Mouse (Mus musculus) gastrocnemius, postnatal 14 days (tissue): ENCODE measurements around the gene Phb2. TPM values are rescaled to one million over a fixed set of nuclear protein-coding genes. Genes with fewer than 3 reads are reported as not detected.
A peak's percentile ranks its signal among the peaks of the same experiment; 100 is the strongest.
"Not testable (repeated sequence)": the region's sequence is repeated elsewhere in the genome, so short reads cannot be mapped to it uniquely, and the experiment has no call there.

Experiments
- DNase-seq: peaks from one replicate; pipeline ENCODE4 v3.0.0; 2021; ENCODE audit warnings: mixed read lengths
- intact Hi-C: fragments of 180-260 bp; cut with DNase I; formaldehyde crosslinking; loops from one replicate; pipeline ENCODE4 v1.15.1; 2025; ENCODE audit warnings: low total_unique reads
- long read RNA-seq, 2 experiments: library from polyadenylated mRNA; stranded (forward); transcript quantifications; one replicate each; pipeline ENCODE4 v2.0.0; 2021
- total RNA-seq, 2 experiments: library from RNA; stranded (reverse); gene quantifications; 2 replicates each; pipeline ENCODE4 v1.2.3; 2021

Gene Phb2
- 100 to 1,000 TPM; 179 to 184 TPM for total RNA-seq
- long read RNA-seq, experiment 1, partial matches to known transcripts = 6 of 190 reads
- long read RNA-seq, experiment 1, other reads (novel, unspliced or antisense) = 184 of 190 reads
- long read RNA-seq, experiment 2, partial matches to known transcripts = 0 of 197 reads
- long read RNA-seq, experiment 2, other reads (novel, unspliced or antisense) = 196 of 197 reads

DNA sequence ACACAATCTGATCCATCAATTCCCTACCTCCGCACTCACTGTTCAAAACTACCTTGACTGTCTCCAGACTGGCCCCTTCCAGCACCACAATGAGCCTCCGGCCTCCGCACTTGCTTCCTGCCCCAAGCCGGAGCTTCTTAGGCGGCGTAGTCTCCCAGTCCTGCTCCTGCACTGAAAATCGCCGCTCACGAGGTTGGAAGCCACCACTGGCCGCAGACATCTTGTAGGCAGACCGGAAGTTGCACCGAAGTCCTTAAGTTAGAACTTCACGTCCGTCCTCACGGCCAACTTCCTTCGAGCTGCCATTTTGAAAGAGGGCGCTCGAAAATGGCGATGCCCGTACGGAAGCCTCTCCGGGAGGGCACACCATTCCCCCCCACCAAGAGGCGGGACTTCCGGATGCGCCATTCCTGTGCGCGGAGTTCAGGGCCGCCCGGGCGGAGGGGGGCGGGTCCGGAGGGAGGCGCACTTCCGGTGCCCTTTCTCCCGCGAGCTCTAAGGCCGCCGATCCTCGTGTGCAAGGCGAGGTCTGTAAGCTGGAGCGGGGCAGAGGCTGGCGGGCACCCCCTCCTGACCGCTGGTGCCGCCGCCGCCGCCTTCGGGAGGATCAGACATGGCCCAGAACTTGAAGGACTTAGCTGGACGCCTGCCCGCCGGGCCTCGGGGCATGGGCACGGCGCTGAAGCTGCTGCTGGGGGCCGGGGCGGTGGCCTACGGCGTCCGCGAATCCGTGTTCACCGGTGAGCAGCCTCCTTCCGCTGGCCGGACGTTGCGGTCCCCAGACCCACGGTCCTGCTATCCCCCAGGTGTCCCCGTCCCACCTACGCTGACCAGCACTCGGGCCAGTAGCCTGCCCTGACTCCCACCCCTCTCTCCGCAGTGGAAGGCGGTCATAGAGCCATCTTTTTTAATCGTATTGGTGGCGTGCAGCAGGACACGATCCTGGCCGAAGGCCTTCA lies at the start of gene Phb2, which contains the start of gene Emg1:
Phb2 (plus strand) TSS at position 513 of the 959 bp plus-strand sequence.
Emg1 (minus strand) TSS at position 355 of the 959 bp plus-strand sequence.
- peak; percentile 99 for DNase-seq
- intact Hi-C loops = loop anchor here (5.0 kb wide), 1 partner anchor 35 kb away; no protein-coding TSS in a partner anchor

DNA sequence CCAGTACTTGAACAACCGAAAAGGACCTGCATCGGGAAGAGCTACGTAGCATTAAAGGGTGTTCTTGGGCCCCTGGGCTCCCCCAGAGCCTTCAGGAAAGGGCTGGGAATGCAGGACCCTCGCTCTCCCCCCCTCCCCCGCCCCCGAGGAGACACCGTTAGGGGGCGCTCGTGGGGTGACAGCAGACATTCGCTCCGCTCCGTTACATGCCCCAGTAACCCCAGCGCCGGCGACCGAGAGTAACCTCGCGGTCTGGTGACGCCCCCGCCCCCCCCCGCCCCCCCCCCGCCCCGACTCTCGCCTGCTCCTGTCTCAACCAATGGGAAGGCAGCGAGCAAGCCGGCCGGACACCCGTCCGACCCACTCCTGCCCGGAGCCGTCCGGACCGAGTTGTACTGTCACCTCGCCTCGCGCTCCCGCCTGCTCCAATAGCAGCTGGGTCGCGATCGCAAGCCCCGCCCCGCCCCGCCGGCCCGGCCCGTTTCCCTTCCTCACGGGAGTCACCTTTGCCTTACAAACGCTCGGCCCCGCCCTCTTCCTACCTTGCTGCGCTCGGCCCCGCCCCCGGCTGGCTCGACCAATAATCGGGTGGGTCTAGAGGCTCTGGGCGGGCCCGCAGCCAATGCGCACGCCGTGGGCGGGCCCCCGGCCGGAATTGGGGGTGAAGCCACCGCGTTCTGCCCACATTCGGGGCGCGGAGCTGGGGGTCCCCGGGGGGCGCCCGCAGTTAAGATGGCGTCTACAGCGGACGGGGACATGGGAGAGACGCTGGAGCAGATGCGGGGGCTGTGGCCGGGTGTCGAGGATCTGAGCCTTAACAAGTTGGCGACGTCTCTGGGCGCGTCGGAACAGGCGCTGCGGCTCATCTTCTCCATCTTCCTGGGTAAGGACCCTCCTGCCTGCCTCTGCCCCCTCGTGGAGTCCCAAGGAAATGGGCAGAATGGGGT lies 49.4 kb upstream of the Phb2 start, which contains the start of gene Lpcat3:
Lpcat3 (plus strand) TSS at position 551 of the 947 bp plus-strand sequence.
- intact Hi-C loops = loop anchor here (5.0 kb wide), 1 partner anchor 40 kb away; no protein-coding TSS in a partner anchor
- DNase-seq = peak; percentile 97

DNA sequence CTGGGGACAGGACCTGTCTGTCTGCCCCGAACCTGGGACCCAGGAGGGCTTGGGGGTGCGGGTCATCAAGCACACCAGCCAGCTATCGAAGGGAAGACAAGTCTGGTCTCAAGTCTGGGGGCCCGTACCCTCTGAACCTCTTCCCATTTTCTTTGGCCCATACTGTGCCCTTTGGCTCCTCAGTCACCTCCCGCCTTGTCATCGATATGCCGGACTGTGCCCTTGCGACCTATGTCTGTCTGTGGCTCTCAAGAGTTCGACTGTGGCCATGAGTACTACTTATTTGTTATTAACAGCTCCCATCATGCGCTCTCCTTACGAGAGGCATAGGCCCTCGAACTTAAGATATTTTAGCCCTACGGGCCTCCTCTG lies 48.7 kb upstream of the Phb2 start:
- intact Hi-C loops = loop anchor here (5.0 kb wide), 1 partner anchor 39 kb away; no protein-coding TSS in a partner anchor
- DNase-seq = no peak

DNA sequence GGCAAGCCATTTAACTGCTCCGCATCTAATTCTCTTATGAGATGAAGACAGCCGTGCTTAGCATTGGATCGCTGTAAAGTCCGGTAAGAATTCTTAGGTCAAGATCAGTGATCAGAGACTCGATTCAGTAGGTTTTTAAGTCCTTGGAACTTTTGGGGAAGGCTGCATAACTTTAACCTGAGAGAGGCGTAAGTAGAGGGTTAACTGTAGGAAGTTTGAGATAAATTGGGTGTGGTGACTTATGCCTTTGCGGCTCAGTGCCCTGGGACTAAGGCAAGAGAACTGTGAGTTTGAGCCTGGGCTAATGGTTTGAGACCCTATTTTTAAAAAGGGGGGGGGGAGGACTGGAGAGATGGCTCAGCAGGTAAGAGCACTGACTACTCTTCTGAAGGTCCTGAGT lies 47.9 kb upstream of the Phb2 start:
- intact Hi-C loops = loop anchor here (5.0 kb wide), 1 partner anchor 38 kb away; no protein-coding TSS in a partner anchor
- DNase-seq = no peak

DNA sequence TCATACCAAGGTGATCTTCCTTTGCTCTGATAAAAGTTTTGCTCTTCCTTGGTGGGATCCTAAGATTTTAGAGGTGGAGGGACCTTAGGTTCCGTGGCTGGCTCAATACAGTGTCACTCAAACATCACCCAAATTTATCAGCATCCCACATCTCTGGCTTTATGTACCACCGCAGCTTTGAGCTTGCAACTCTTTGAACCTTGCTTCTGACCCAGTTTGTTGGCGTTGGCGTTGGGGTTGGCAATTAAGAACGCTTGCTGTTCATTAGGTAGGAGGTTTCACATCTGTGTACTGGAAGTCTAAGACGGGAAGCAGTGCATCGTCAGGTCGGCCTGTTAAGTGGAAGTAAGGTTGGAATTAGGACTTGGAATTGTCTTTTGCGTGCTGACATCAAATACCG lies 47.1 kb upstream of the Phb2 start:
- no peak for DNase-seq
- intact Hi-C loops = no loop called here

DNA sequence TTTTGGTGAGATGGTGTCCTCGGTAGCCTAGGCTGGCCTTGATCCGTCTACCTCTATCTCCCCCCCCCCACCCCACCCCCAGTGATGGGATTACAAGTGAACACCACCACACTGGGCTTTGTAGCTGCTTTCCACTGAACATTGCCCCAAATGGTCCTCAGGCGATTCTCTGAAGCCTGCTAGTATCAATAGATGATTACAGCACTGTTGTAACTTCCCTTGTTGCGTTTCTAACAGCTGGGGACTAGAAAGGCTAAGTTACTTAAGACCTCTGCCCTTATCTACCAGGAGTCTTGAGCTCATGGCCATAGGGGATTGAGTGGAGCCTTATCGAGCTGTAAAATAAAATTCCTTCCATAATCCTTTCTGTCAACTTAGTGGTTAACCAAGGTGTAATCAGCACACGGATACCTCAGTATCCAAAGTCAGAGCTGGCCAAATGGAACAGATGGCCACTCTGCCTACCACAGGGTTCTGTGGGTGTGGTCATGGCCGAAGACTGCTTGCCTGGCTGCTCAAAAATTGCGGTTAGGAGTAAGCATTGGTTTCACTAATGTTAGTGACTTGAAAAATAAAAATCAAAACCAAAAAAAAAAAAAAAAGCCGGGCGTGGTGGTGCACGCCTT lies 42.8 kb upstream of the Phb2 start:
- DNase-seq = no peak
- intact Hi-C loops = no loop called here

DNA sequence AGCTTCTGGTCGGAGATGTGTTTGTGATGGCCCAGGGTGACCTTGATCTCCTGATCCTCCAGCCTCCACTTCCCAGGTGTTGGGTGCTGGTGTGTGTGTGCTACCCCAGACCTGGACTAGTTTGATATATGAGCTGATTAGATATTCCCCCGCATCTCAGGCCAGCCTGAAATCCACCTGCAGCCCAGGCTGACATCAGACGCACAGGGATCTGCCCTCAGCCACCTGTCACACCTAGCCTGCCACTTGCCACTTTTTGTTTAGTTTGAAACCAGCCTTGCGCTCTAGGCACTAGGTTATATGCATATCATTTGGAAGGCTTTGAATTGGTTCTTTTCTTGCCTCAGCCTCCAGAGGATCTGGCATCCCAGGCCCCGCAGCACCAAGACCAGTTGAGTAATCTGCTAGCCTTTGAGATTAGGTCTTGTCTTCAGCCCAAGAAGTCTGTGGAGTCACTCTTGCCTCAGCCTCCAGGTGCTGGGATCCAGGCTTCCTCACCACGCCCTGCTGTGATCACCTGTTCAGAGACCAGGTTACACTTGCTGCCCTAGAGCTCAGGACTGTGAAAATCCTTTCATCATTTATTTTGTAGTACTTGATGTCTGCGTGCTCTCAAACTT lies 41.7 kb upstream of the Phb2 start:
- intact Hi-C loops = no loop called here
- DNase-seq = no peak

DNA sequence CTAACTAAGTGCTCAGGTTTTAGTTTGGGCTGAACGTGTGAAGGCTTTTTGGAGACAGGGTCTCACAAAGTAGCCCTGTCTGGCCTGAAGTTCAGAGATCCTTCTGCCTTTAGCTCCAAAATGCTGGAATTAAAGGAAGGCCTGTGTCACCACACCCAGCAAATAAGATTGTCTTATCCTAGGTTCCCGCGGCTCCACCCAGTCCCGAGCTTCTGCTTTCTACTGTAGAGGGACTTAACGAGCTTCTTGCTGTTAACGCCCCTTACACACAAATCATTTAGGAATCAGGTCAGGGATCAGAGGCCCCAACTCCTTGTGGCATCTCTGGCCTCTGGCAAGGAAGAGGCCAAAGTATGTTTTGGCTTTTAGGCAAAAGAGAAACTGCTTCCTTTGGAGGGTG lies 40.0 kb upstream of the Phb2 start:
- intact Hi-C loops = no loop called here

DNA sequence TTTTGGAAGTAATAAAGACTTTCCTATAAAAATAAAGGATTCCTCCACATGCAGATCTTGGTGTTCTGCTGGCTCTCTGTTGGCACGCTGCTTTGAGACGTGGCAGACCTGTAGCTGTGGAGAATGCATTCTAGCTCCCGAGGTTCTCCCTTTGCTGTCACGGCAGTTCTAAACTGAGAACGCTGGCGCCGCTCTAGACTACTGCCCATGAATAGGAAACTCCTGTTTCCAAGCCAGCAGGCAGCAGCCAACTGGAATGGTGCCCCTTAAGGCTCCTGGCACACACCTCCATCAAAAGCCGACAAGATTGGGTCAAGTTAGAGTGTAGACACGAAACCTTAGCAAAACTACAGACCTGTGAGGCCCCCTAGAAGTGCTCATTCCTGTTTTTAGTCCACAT lies 38.5 kb upstream of the Phb2 start:
- intact Hi-C loops = no loop called here
- DNase-seq = peak; percentile 46

More for the DNA sequence above, 40.0 kb upstream of the Phb2 start:
- no peak for DNase-seq

DNA sequence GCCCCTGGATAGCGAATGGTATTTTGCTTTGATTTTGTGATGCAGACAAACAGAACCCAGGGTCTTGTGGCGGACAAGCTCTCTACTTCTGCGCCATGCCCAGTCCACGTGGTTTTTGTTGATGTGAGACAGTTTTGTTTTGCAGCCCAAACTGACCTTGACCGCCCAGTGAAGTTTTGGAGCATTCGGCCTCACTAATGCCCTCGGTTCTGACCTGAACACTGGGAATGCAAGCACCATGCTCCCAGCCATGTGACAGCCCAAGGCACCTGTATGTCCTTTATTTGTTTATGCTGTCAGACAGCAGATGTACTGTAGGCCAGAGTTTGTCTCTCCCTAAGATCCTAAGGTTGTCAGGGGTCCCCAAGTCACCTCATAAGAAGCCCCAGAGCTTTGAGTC lies 37.5 kb upstream of the Phb2 start:
- DNase-seq = no peak
- intact Hi-C loops = no loop called here

DNA sequence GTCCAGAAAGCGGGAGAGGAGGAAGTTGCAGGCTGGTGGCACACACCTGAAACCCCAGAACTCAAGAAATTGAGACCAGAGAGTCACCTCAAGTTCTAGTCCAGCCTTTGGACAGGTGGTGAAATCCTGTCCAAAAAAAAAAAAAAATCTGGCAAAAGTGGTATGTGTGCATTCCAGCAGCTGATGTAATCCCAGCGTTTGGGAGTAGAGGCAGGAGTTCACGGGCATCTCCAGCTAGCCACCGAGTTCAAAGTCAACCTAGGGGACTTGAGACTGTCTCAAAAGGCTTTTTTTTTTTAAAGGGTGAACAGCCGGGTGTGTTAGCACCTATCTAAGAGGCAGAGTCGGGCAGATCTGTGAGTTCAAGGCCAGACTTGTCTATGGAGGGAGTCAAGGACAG lies 36.0 kb upstream of the Phb2 start:
- intact Hi-C loops = no loop called here
- no peak for DNase-seq

DNA sequence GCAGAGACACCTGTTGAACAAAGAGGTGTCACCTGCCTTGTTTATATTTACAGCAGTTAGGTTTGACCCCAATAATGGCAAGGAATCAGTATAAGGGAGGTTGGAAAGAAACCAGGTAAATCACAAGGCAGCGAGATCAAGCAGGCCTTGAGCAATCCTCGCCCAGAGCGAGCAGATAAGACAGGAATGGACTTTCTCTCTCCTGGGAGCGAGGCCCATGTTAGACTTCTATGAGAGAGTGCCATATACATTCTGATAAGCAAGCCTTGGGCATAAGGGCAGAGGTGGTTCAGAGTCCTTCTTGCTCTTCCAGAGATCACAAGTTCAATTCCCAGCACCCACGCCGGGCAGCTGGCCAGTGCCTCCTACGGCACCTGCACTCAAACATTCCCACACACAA lies 33.4 kb upstream of the Phb2 start:
- DNase-seq = no peak
- intact Hi-C loops = no loop called here

DNA sequence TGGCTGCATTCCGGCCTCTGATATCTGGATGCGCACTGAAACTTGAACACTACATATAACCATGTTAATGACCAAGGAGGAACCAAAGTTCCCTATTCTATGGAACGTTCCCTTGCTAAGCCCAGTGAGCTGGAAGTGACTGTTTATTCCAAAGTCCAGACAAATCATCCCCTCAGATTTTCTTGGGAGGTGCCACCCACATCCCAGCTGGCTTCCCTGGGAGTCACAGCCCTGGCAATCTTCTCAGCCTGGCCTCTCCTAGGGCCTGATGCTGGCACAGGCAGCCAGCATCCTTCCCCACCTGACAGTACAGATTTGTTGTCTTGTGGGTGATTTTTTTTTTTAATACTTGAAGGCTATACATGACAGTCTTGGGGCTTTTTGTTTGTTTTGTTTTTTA lies 32.6 kb upstream of the Phb2 start:
- intact Hi-C loops = no loop called here
- DNase-seq = no peak

DNA sequence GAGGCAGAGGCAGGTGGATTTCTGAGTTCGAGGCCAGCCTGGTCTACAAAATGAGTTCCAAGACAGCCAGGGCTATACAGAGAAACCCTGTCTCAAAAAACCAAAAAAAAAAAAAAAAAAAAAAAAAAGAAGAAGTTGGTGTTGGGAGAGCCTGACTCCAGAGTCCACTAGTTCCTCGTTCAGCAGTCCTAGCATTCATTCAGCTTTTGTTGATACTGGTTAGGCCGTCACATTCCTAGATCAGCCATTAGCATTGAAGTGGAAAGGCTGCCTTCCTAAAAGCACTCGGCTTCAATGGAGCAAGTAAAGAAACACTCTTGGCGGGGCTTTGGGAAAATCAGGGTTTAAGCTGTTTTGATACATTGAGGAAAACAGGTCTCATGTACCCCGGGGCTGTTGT lies 29.8 kb upstream of the Phb2 start:
- intact Hi-C loops, DNase-seq: not testable (repeated sequence)

DNA sequence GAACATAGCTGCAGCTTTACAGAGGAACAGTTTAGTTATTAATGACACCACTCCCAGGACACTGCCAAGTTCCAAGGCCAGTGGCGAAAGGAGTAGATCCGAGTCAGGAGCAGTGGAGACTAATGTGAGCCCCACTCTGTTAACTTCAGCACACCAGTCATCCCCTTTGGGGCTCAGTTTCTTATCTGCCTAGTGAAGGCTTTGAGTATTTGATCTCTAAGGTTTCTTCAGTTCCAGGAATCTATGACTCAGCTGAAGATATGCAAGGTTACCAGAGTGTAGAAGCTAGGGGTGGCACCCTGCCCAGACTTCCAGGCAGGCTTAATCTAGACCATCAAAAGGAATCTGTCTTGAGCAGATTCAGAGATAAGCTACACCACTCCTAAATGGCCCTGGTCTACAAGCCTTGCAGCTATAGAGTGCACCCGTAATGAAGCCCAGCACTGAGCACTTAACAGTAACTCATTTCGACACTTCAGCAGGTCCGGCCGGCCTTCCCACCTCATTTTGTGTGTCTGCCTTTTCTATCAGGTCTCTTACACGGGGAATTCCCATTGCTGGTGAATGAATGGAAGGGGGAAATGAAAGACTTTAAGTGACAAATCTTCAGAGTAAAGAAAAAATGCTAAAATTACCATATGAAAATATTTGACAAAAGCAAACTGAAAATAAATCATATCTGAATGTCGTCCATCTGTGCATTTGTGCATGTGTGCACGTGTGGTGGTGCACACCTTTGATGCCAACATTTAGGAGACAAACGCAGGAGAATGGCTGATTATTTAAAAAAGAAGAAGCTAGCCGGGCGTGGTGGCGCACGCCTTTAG lies 28.3 kb upstream of the Phb2 start:
- peak; percentile 55 for DNase-seq
- intact Hi-C loops = no loop called here

DNA sequence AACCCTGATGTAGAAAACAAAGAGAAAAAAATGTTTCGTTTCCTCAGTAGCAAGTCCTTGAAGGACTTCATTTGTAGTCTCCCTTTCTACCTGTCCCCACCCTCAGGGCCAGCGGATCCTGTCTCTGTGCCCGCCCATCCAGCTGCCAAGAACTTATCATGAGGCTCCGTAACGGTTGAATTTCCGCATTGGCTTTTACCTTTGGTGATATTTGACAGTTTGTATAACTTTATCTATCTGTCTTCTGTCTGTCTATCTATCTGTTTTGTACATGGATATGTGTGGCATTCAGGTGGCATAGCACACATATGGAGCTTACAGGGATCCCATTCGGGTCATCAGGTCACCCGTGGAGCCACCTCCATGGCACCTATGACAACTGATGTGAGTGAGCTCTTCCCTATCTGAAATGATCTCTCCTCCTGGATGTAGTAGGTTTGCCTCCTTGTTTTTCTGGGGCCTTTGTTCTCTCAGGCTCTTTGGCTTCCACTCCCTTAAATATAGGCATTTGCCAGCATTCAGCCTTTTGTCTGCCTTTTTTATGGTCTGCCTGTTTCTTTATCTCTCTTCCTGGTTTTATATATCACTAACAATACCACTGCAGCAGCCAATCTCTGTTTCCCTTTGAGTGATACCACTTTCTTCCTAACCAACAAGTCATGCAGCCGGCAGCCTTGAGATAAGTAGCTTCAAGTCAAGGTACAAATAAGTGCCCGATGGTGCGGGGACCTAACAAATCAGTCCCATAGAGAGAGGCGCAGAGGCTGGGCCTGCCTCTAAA lies 26.3 kb upstream of the Phb2 start:
- intact Hi-C loops = no loop called here
- DNase-seq = no peak

DNA sequence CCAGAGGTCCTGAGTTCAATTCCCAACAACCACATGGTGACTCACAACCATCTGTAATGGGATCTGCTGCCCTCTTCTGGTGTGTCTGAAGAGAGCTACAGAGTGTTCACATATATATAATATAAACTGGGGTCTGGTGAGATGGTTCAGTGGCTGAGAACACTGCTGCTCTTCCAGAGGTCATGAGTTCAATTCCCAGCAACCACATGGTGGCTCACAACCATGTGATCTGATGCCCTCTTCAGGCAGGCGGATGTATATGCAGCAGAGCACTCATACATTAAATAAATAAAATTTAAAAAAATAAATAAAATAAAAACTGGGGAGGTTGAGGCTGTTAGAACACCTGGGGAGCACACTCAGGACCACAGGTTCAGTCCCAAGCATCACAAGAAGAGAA lies 25.5 kb upstream of the Phb2 start:
- intact Hi-C loops, DNase-seq: not testable (repeated sequence)
